Mouse (Mus musculus) heart, embryonic 14.5 days (tissue): ENCODE measurements at regions not wholly inside any gene's neighbourhood (a gene's known extent, or its start where the extent isn't known, plus 50 kb on each side); places are given as distances from the start of the nearest gene placed in this dataset.
A peak's percentile ranks its signal among the peaks of the same experiment; 100 is the strongest.

ENCODE experiments used
- ATAC-seq: fragments of 200-750 bp; cut with Nextera tagmentation; 2 replicates; pipeline ENCODE4 v1.8.0; 2017; ENCODE audit warnings: low read depth, moderate TSS enrichment; ENCODE audit not compliant: insufficient number of reproducible peaks, insufficient read depth, low FRiP score
- H3K27ac ChIP-seq, 2 experiments: fragments of 200-500 bp in 1 of 2; fragments of 300-500 bp in 1 of 2; sonication (generic) in 1 of 2; replicated peaks in 1 of 2; 2 replicates each; pipeline ENCODE4 v1.5.1; 2012 to 2014; ENCODE audit warnings: low read depth in 2 of 2, low read length in 2 of 2, control low read depth in 1 of 2, mild to moderate bottlenecking in 1 of 2, mixed read lengths in 1 of 2; ENCODE audit not compliant: control insufficient read depth in 1 of 2, insufficient read depth in 1 of 2
- H3K27me3 ChIP-seq: fragments of 300-500 bp; sonication (generic); 2 replicates; pipeline ENCODE4 v1.6.1; 2014; ENCODE audit warnings: mild to moderate bottlenecking, low read length, control low read depth; ENCODE audit not compliant: control insufficient read depth, insufficient read depth
- H3K36me3 ChIP-seq: fragments of 300-500 bp; sonication (generic); 2 replicates; pipeline ENCODE4 v1.6.1; 2014; ENCODE audit warnings: mild to moderate bottlenecking, control low read depth, low read length, mixed read lengths; ENCODE audit not compliant: control insufficient read depth, insufficient read depth
- H3K4me1 ChIP-seq, 2 experiments: fragments of 200-500 bp in 1 of 2; fragments of 300-500 bp in 1 of 2; sonication (generic) in 1 of 2; 2 replicates each; pipeline ENCODE4 v1.6.1; 2012 to 2014; ENCODE audit warnings: low read length in 2 of 2, control low read depth in 1 of 2, mixed read lengths in 1 of 2; ENCODE audit not compliant: control insufficient read depth in 2 of 2, insufficient read depth in 2 of 2
- H3K4me2 ChIP-seq: fragments of 300-500 bp; sonication (generic); 2 replicates; pipeline ENCODE4 v1.6.1; 2014; ENCODE audit warnings: mild to moderate bottlenecking, low read length
- H3K4me3 ChIP-seq, 2 experiments: fragments of 200-500 bp in 1 of 2; fragments of 300-500 bp in 1 of 2; sonication (generic) in 1 of 2; 2 replicates each; pipeline ENCODE4 v1.5.1; 2012 to 2014; ENCODE audit warnings: low read length in 2 of 2, mild to moderate bottlenecking in 2 of 2, control low read depth in 1 of 2, low read depth in 1 of 2, moderate library complexity in 1 of 2; ENCODE audit not compliant: control insufficient read depth in 1 of 2, insufficient read depth in 1 of 2
- H3K9ac ChIP-seq: fragments of 300-500 bp; sonication (generic); 2 replicates; pipeline ENCODE4 v1.6.1; 2014; ENCODE audit warnings: mild to moderate bottlenecking, low read length
- H3K9me3 ChIP-seq: fragments of 300-500 bp; sonication (generic); 2 replicates; pipeline ENCODE4 v1.6.1; 2016; ENCODE audit warnings: low read length, control low read depth; ENCODE audit not compliant: control insufficient read depth
- WGBS: fragments of 180-500 bp; shearing (Covaris S2); extraction: QIAGEN DNeasy Blood & Tissue Kit; methylation state at CpG from one replicate; pipeline ENCODE4 v1.1.7; 2014; 5-methylcytosine and 5-hydroxymethylcytosine counted together

GRCm38 (mm10) chr9:43915015-43915414, 128.2 kb upstream of the Thy1 start:
- no peaks in the 10 kb centered on the region for H3K36me3 ChIP-seq
- H3K27ac ChIP-seq: no peak overlapping the region
- 54% methylated on average over 5 of the region's 5 CpGs for WGBS

GRCm38 (mm10) chr9:43917467-43917866, 125.7 kb upstream of the Thy1 start:
- H3K36me3 ChIP-seq: no peaks in the 10 kb centered on the region
- H3K4me2 ChIP-seq: no peak overlapping the region
- no peak overlapping the region for H3K9ac ChIP-seq
- no peak for ATAC-seq
- peaks cover 42% of the 10 kb centered on the region for H3K27me3 ChIP-seq
- no peaks in the 10 kb centered on the region for H3K9me3 ChIP-seq
- no peak overlapping the region for H3K27ac ChIP-seq
- H3K4me1 ChIP-seq: peaks cover 0 to 3% of the 10 kb centered on the region in 2 experiments; a peak in 1 of 4 replicates
- 8% methylated on average over 10 of the region's 10 CpGs for WGBS
- H3K4me3 ChIP-seq: no peak overlapping the region

More at GRCm38 (mm10) chr9:43915015-43915414, 128.2 kb upstream of the Thy1 start:
- no peak overlapping the region for H3K4me2 ChIP-seq
- no peak overlapping the region for H3K4me3 ChIP-seq
- H3K9ac ChIP-seq: no peak overlapping the region
- peaks cover 30% of the 10 kb centered on the region for H3K27me3 ChIP-seq
- H3K9me3 ChIP-seq: no peaks in the 10 kb centered on the region
- no peak for ATAC-seq
- H3K4me1 ChIP-seq: no peaks in the 10 kb centered on the region

GRCm38 (mm10) chr9:43919010-43919409, 124.2 kb upstream of the Thy1 start:
- Histone ChIP-seq H3K36me3 (no peaks in the 10 kb centered on the region), H3K4me1 (peaks cover 0 to 3% of the 10 kb centered on the region in 2 experiments; a peak in 1 of 4 replicates), H3K27me3 (peaks cover 49% of the 10 kb centered on the region), H3K9me3 (no peaks in the 10 kb centered on the region), H3K4me3 (no peak overlapping the region), H3K4me2 (no peak overlapping the region), H3K27ac (no peak overlapping the region), H3K9ac (no peak overlapping the region)
- ATAC-seq: no peak
- WGBS: 77% methylated on average over 17 of the region's 17 CpGs

DNA sequence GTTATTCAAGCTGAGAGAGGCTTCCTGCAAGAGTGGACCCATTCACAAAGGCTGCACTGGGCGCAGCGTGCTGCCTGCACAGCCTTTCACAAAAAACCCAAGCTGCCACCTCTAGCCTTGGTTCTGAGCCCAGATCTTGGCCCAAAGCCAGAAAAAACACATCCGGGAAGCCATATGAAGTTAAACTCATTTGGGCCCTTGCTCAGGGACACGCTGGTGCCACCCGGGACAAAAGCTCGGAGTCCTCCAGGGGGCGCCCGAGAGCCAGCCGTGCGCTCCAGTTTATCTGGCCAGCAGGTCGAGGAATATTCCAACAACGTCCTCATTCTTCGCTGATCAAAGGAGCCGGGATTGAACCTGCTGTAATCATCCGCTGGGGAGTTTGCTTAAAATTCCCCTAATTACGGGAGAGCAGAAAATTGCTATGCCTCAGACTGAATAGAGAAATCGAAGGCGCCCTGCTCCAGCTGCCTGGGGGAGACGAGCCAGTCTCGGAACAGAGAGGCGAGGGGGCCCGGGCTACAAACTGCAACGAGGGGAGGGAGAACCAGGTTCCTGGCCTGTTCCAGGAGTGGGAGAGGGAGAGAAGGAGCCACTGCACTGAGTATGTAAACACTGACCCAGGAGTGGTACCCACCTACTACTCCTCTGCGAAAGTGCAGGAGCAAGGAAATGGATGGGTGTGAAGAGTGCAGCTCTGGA, 123.0 kb upstream of the Thy1 start:
- Histone ChIP-seq H3K27me3 (peaks cover 49% of the 10 kb centered on the region), H3K4me3 (no peak overlapping the region), H3K4me2 (peak overlapping the region; percentile 11; the same call in 1 of the 2 replicates), H3K27ac (no peak overlapping the region), H3K9ac (no peak overlapping the region), H3K36me3 (no peaks in the 10 kb centered on the region), H3K4me1 (peaks cover 0 to 3% of the 10 kb centered on the region in 2 experiments; a peak in 1 of 4 replicates), H3K9me3 (no peaks in the 10 kb centered on the region)
- no peak for ATAC-seq
- 15% methylated on average over 24 of the region's 24 CpGs for WGBS

DNA sequence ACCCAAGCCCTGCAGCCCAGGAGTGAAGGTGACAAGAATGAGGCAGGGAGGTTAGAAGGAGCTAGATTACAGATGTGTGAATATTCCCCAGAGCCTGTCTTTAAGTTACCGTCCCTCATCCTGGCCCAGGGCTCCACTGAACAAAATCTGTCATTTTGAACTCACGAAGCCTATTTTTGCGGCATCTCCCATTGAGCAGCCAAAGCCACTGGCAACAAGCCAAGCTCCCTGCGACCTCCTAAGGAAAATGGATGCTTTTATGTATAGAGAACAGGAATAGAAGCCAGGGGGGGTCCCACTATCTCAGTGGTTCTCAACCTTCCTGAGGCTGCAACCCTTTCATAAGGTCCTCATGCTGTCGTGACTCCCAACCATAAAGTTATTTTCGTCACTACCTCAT, 121.0 kb upstream of the Thy1 start:
- 58% methylated on average over 6 of the region's 6 CpGs for WGBS
- Histone ChIP-seq H3K27ac (no peak overlapping the region), H3K9ac (no peak overlapping the region), H3K4me2 (no peak overlapping the region), H3K4me1 (peaks cover 0 to 3% of the 10 kb centered on the region in 2 experiments; a peak in 1 of 4 replicates), H3K36me3 (no peaks in the 10 kb centered on the region), H3K9me3 (0 out of 2 replicates have a peak, but pooled peaks cover 2% of the 10 kb centered on the region), H3K4me3 (no peak overlapping the region), H3K27me3 (peaks cover 44% of the 10 kb centered on the region)
- no peak for ATAC-seq

DNA sequence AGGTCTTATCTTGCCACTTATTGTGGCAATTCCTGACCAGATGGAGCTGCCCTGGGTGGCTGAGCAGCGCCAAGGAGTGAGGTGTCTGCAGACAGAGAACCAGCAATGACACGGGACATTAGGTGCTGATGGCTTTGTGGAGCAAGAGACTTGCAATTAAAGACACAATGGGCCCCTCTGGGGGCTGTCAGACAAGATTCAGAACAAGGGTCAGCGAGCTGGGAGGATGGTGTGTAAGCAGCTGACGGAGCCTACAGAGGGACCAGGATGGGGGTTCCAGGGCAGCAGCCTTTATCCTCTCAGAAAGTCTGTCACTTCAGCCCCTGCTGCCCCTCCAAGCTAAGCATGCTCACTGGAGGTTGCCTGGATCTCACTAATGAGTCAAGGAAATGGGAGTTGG, 120.1 kb upstream of the Thy1 start:
- no peak for ATAC-seq
- no peak overlapping the region for H3K9ac ChIP-seq
- no peak overlapping the region for H3K4me2 ChIP-seq
- no peaks in the 10 kb centered on the region for H3K36me3 ChIP-seq
- WGBS: 36% methylated on average over 4 of the region's 4 CpGs
- H3K27ac ChIP-seq: no peak overlapping the region
- no peak overlapping the region for H3K4me3 ChIP-seq
- H3K9me3 ChIP-seq: 0 out of 2 replicates have a peak, but pooled peaks cover 2% of the 10 kb centered on the region
- peaks cover 0 to 3% of the 10 kb centered on the region in 2 experiments; a peak in 1 of 4 replicates for H3K4me1 ChIP-seq
- H3K27me3 ChIP-seq: peaks cover 37% of the 10 kb centered on the region

- 0 out of 2 replicates have a peak, but pooled peaks cover 2% of the 10 kb centered on the region for H3K9me3 ChIP-seq
- no peak overlapping the region for H3K27ac ChIP-seq
- no peak for ATAC-seq
- H3K4me2 ChIP-seq: no peak overlapping the region
- H3K9ac ChIP-seq: no peak overlapping the region
- H3K36me3 ChIP-seq: no peaks in the 10 kb centered on the region
- peaks cover 26% of the 10 kb centered on the region for H3K27me3 ChIP-seq
- H3K4me3 ChIP-seq: no peak overlapping the region
- H3K4me1 ChIP-seq: peaks cover 0 to 3% of the 10 kb centered on the region in 2 experiments; a peak in 1 of 4 replicates
- WGBS: 32% methylated on average over 15 of the region's 15 CpGs
Observed at GRCm38 (mm10) chr9:43924795-43925194, 118.4 kb upstream of the Thy1 start.
